Mouse (Mus musculus) liver, postnatal 0 days (tissue): ENCODE measurements around the gene Spsb4.

Experiments used
- CTCF ChIP-seq: sonication (generic); IDR thresholded peaks from 2 replicates; pipeline ENCODE4 v1.5.1; 2016; ENCODE audit warnings: antibody characterized with exemption, low read depth
- EP300 ChIP-seq: IDR thresholded peaks from 2 replicates; pipeline ENCODE4 v1.6.1; 2016; ENCODE audit warnings: antibody characterized with exemption, low read depth, mild to moderate bottlenecking

- TF ChIP-seq CTCF (peak; percentile 52), EP300 (no peak)
Observed at GRCm38 (mm10) chr9:97018677-97019147, at the start of gene Spsb4.
